Mouse (Mus musculus) frontal cortex, adult 2 months (tissue): Measurements from ENCODE around the gene Sesn1. TPM values are rescaled to one million over a fixed set of nuclear protein-coding genes. Genes with fewer than 3 reads are reported as not detected.
"Not testable (repeated sequence)": the region's sequence is repeated elsewhere in the genome, so short reads cannot be mapped to it uniquely, and the experiment has no call there.

Experiments used
- DNase-seq, 2 experiments: peaks; one replicate each; pipeline ENCODE4 v3.0.0; 2022; ENCODE audit warnings: low spot score in 1 of 2; ENCODE audit errors: extremely low spot score in 1 of 2
- polyA plus RNA-seq: library from polyadenylated mRNA; depleted of rRNA; stranded (reverse); fragments of >200 nt; gene quantifications from 2 replicates; pipeline ENCODE4 v1.2.3, GENCODE M21; 2012

Sesn1 gene
- polyA plus RNA-seq, 1 experiment, result 56.0 TPM

GRCm38 (mm10) chr10:41820401-41820800 lies 10.7 kb downstream of the Sesn1 start:
- DNase-seq, result no peak

- DNase-seq, result no peak
These were observed 11.4 kb downstream of the Sesn1 start for GRCm38 (mm10) chr10:41821171-41821570.

GRCm38 (mm10) chr10:41822573-41823281 lies 13.0 kb downstream of the Sesn1 start:
- peak; percentile 48 to 55 for DNase-seq

GRCm38 (mm10) chr10:41823282-41823675 lies 13.5 kb downstream of the Sesn1 start:
- not testable (repeated sequence) for DNase-seq

GRCm38 (mm10) chr10:41823916-41824315 lies 14.2 kb downstream of the Sesn1 start:
- no peak for DNase-seq

GRCm38 (mm10) chr10:41825041-41825440 lies 15.3 kb downstream of the Sesn1 start:
- DNase-seq, result no peak

- DNase-seq, result no peak
These were observed 16.3 kb downstream of the Sesn1 start for GRCm38 (mm10) chr10:41825996-41826395.

GRCm38 (mm10) chr10:41826526-41827116 lies 16.9 kb downstream of the Sesn1 start:
- DNase-seq, result no peak

GRCm38 (mm10) chr10:41827784-41828183 lies 18.0 kb downstream of the Sesn1 start:
- DNase-seq, result no peak

- no peak for DNase-seq
These were observed 19.5 kb downstream of the Sesn1 start for GRCm38 (mm10) chr10:41829191-41829590.

- no peak for DNase-seq
These were observed 20.2 kb downstream of the Sesn1 start for GRCm38 (mm10) chr10:41829980-41830379.

GRCm38 (mm10) chr10:41830445-41830844 lies 20.7 kb downstream of the Sesn1 start:
- no peak for DNase-seq

GRCm38 (mm10) chr10:41830851-41831522 lies 21.3 kb downstream of the Sesn1 start:
- peak; percentile 52 to 88 for DNase-seq

GRCm38 (mm10) chr10:41832191-41832590 lies 22.5 kb downstream of the Sesn1 start:
- DNase-seq, result no peak

- no peak for DNase-seq
These were observed 24.4 kb downstream of the Sesn1 start for GRCm38 (mm10) chr10:41834131-41834530.

- DNase-seq, result no peak
These were observed 29.2 kb downstream of the Sesn1 start for GRCm38 (mm10) chr10:41838911-41839310.

- no peak for DNase-seq
These were observed 38.0 kb downstream of the Sesn1 start for GRCm38 (mm10) chr10:41847737-41848136.

GRCm38 (mm10) chr10:41848721-41849120 lies 39.0 kb downstream of the Sesn1 start:
- DNase-seq, result no peak

GRCm38 (mm10) chr10:41859820-41860219 lies 50.1 kb downstream of the Sesn1 start:
- no peak for DNase-seq

GRCm38 (mm10) chr10:41860275-41860688 lies 50.5 kb downstream of the Sesn1 start:
- DNase-seq, result no peak

- DNase-seq, result no peak
These were observed 53.3 kb downstream of the Sesn1 start for GRCm38 (mm10) chr10:41863053-41863452.
